Mouse (Mus musculus) embryo, embryonic 11 days (tissue): ENCODE results near the gene Zfp119a.

Experiments
- DNase-seq: peaks from one replicate; pipeline ENCODE4 v3.0.0-alpha.2; 2015

The Zfp119a gene

GRCm38 (mm10) chr17:55878636-55879369 lies at the start of gene Zfp119a:
Zfp119a (minus strand) TSS chr17:55878930.
- peak; percentile 89 for DNase-seq

GRCm38 (mm10) chr17:55906669-55907068 lies 27.9 kb upstream of the Zfp119a start:
- no peak for DNase-seq

GRCm38 (mm10) chr17:55904131-55904530 lies 25.4 kb upstream of the Zfp119a start:
- no peak for DNase-seq

- DNase-seq = no peak
These were observed 25.0 kb upstream of the Zfp119a start for GRCm38 (mm10) chr17:55903687-55904086.

DNA sequence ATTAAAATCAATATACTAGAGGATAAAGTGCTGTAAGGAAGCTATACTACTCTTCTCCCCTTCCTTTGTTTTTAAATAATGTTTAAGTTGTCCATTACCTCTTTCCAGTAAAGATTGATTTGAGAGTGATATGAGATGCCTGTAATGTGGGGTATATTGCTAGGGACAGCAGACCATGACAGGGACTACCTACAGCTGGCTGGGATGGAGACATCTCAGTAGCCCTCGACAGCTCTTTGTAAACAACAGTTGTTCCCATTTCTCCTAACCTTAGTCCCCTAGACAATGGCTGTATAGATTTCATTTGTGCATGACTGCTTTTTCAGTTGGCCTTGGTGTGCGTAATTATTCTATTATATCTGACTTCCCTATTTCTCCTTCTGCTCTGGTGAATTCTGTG lies 24.4 kb upstream of the Zfp119a start:
- no peak for DNase-seq

GRCm38 (mm10) chr17:55892406-55892955 lies 13.8 kb upstream of the Zfp119a start:
- peak; percentile 4 for DNase-seq

DNA sequence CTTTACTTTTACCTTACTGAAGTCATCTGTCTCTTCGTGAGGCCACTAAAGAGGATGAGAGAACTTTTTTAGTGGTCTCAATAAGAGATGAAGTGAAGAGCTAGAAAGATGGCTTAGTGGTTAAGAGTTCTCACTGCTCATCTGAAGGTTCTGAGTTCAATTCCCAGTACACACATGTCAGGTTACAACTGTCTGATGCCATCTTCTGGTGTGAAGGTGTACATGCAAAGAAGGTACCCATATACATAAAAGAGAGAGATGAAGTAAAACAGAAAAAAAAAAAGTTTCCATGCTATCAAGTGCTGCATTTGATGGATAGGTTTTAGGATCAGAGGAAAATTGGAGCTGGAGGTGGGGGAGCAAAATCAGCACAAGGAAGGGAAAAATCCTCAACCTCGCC lies 6.2 kb upstream of the Zfp119a start:
- no peak for DNase-seq

DNA sequence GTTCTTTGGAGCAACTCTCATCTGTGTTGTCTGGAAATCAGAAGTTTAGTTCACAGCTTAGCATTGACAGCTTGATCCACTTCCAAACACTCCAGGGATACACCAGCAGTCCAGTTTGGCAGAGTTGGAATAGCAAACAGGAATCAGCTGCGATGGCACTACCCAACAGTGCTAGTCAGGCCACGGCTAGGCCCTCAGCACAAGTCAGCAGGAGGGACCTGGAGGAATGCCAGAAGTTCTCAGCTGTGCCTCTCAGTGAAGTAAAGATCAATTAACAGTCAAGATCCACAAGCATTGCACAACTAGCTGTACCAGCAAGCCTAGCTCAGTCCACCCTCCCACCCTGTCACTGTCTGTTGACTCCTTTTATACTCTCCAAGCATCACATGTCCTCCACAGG lies 4.9 kb upstream of the Zfp119a start:
- no peak for DNase-seq

- DNase-seq = peak; percentile 16
These were observed 471 bp downstream of the Zfp119a start for GRCm38 (mm10) chr17:55878282-55878635.

GRCm38 (mm10) chr17:55877184-55877583 lies 1.5 kb downstream of the Zfp119a start:
- DNase-seq = no peak

DNA sequence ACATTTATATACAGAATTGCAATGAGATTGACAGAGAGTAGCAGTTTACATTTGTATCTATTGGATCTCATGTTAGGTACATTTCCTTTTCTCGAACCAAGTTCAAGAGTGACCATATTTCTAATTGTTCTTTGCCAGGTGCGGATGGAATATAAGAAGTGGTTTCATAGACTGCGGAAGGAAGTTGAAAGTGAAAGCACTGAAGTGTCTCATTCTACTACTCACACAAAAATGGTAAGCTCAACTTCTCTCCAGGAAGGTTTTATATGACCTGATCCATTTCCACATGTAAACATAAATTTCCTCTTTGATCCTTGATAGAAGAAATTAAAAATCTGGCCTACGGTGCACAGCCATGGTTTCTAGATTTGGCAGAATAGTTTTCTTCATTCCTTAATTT lies 35.7 kb downstream of the Zfp119a start:
- DNase-seq = no peak

GRCm38 (mm10) chr17:55821566-55821965 lies 57.2 kb downstream of the Zfp119a start:
- no peak for DNase-seq

DNA sequence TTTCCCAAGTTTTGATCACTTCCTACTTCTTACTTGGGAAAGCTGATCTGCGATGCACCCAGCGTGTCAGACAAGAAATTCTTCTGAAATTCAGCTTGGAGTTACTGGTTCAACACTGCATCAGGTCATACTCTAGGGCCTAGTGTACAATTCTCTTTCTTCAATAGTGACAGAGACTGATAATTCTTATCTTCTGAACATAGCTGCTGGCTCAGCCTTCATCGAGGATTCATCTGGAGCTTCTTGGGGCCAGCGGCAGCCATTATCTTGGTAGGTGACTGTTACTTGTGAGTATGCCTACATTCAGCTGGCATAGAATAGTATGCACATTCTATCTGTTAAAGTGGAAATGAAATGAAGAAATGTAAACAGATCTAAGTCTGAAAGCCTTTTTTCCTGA lies 61.9 kb downstream of the Zfp119a start:
- DNase-seq = no peak
